Mouse (Mus musculus) liver, embryonic 13.5 days (tissue): ENCODE data around the gene Dhx36. TPM values are rescaled to one million over a fixed set of nuclear protein-coding genes. Genes with fewer than 3 reads are reported as not detected.

Source experiments
- ATAC-seq: fragments of 200-750 bp; cut with Nextera tagmentation; 2 replicates; pipeline ENCODE4 v1.8.0; 2017; ENCODE audit warnings: low read depth, mild to moderate bottlenecking, moderate number of reproducible peaks, moderate library complexity
- DNase-seq: peaks from one replicate; pipeline ENCODE4 v3.0.0; 2022
- H3K27ac ChIP-seq: fragments of 300-500 bp; sonication (generic); 2 replicates; pipeline ENCODE4 v1.5.1; 2015; ENCODE audit warnings: moderate library complexity, mild to moderate bottlenecking, inconsistent platforms
- H3K27me3 ChIP-seq: fragments of 300-500 bp; sonication (generic); 2 replicates; pipeline ENCODE4 v1.6.1; 2015; ENCODE audit warnings: mild to moderate bottlenecking, inconsistent platforms
- H3K36me3 ChIP-seq: fragments of 300-500 bp; sonication (generic); 2 replicates; pipeline ENCODE4 v1.6.1; 2015; ENCODE audit warnings: mild to moderate bottlenecking, inconsistent platforms
- H3K4me1 ChIP-seq: fragments of 300-500 bp; sonication (generic); replicated peaks from 2 replicates; pipeline ENCODE4 v1.6.1; 2015; ENCODE audit warnings: inconsistent platforms
- H3K4me2 ChIP-seq: fragments of 300-500 bp; sonication (generic); 2 replicates; pipeline ENCODE4 v1.6.1; 2015; ENCODE audit warnings: inconsistent platforms, mild to moderate bottlenecking, moderate library complexity
- H3K4me3 ChIP-seq: fragments of 300-500 bp; sonication (generic); replicated peaks from 2 replicates; pipeline ENCODE4 v1.5.1; 2015; ENCODE audit warnings: mild to moderate bottlenecking, inconsistent platforms
- H3K9ac ChIP-seq: fragments of 300-500 bp; sonication (generic); 2 replicates; pipeline ENCODE4 v1.6.1; 2015; ENCODE audit warnings: mild to moderate bottlenecking, inconsistent platforms
- H3K9me3 ChIP-seq: fragments of 300-500 bp; sonication (generic); replicated peaks from 2 replicates; pipeline ENCODE4 v1.6.1; 2016; ENCODE audit warnings: inconsistent platforms
- WGBS: fragments of 180-500 bp; shearing (Covaris S2); methylation state at CpG from one replicate; pipeline ENCODE4 v1.1.7; 2015; ENCODE audit not compliant: insufficient replicate concordance; 5-methylcytosine and 5-hydroxymethylcytosine counted together
- polyA plus RNA-seq: library from polyadenylated mRNA; unstranded; fragments of >200 nt; fragmentation: Nextera tagmentation; extraction: Ambion mirVana; gene quantifications from 2 replicates; pipeline ENCODE4 v1.2.1, GENCODE M21; 2015

Dhx36 gene
- 12.4 and 13.7 TPM in 2 replicates for polyA plus RNA-seq

GRCm38 (mm10) chr3:62506488-62507205, at the start of gene Dhx36:
TSS of gene Dhx36 (minus strand) at chr3:62507004.
- under 1% methylated on average over 66 of the region's 66 CpGs for WGBS
- Histone ChIP-seq H3K36me3 (no peaks in the 10 kb centered on the region), H3K9me3 (no peaks in the 10 kb centered on the region), H3K4me1 (peaks cover 19% of the 10 kb centered on the region), H3K27ac (peak within 1 kb of the TSS; percentile 80), H3K4me2 (peak within 1 kb of the TSS; percentile 72), H3K4me3 (peak within 1 kb of the TSS; percentile 92), H3K27me3 (no peaks in the 10 kb centered on the region), H3K9ac (peak within 1 kb of the TSS; percentile 88)
- DNase-seq: peak; percentile 87
- peak; percentile 90 for ATAC-seq

- Histone ChIP-seq H3K9ac (no peak overlapping the region), H3K4me1 (no peaks in the 10 kb centered on the region), H3K27ac (no peak overlapping the region), H3K4me2 (no peak overlapping the region), H3K36me3 (no peaks in the 10 kb centered on the region), H3K27me3 (no peaks in the 10 kb centered on the region), H3K4me3 (no peak overlapping the region), H3K9me3 (no peaks in the 10 kb centered on the region)
- DNase-seq (no peak), ATAC-seq (no peak)
- WGBS: 59% methylated on average over 5 of the region's 5 CpGs
These were observed 20.8 kb upstream of the Dhx36 start for GRCm38 (mm10) chr3:62527593-62527992.

- H3K9me3 ChIP-seq: no peaks in the 10 kb centered on the region
These were observed 20.4 kb upstream of the Dhx36 start for GRCm38 (mm10) chr3:62527160-62527559.

GRCm38 (mm10) chr3:62507206-62507647, 423 bp upstream of the Dhx36 start:
- Histone ChIP-seq H3K27ac (no peak overlapping the region), H3K9me3 (no peaks in the 10 kb centered on the region), H3K9ac (peak overlapping the region; percentile 88), H3K4me2 (peak overlapping the region; percentile 72), H3K4me1 (peaks cover 19% of the 10 kb centered on the region), H3K27me3 (no peaks in the 10 kb centered on the region), H3K4me3 (peak overlapping the region; percentile 92), H3K36me3 (no peaks in the 10 kb centered on the region)
- ATAC-seq: no peak; the same call in 1 of the 2 replicates
- WGBS: 39% methylated on average over 5 of the region's 5 CpGs
- no peak for DNase-seq

More at GRCm38 (mm10) chr3:62527160-62527559, 20.4 kb upstream of the Dhx36 start:
- Histone ChIP-seq H3K27me3 (no peaks in the 10 kb centered on the region), H3K36me3 (no peaks in the 10 kb centered on the region), H3K4me3 (no peak overlapping the region), H3K4me1 (no peaks in the 10 kb centered on the region), H3K27ac (no peak overlapping the region), H3K9ac (no peak overlapping the region), H3K4me2 (no peak overlapping the region)
- ATAC-seq: no peak
- 33% methylated on average over 4 of the region's 4 CpGs for WGBS
- DNase-seq: no peak

- DNase-seq (no peak), ATAC-seq (peak; percentile 56)
- no peak overlapping the region for H3K27ac ChIP-seq
- peak overlapping the region; percentile 72 for H3K4me2 ChIP-seq
- H3K9me3 ChIP-seq: no peaks in the 10 kb centered on the region
- H3K9ac ChIP-seq: peak overlapping the region; percentile 88; the same call in 1 of the 2 replicates
- H3K27me3 ChIP-seq: no peaks in the 10 kb centered on the region
- H3K4me3 ChIP-seq: peak overlapping the region; percentile 92
- 60% methylated on average over 5 of the region's 5 CpGs for WGBS
- peaks cover 7% of the 10 kb centered on the region for H3K36me3 ChIP-seq
- peaks cover 19% of the 10 kb centered on the region for H3K4me1 ChIP-seq
These were observed 1.5 kb downstream of the Dhx36 start for GRCm38 (mm10) chr3:62505166-62505900.

GRCm38 (mm10) chr3:62499327-62499726, 7.5 kb downstream of the Dhx36 start:
- H3K36me3 ChIP-seq: peaks cover 38% of the 10 kb centered on the region
- H3K4me3 ChIP-seq: no peak overlapping the region
- ATAC-seq (no peak), DNase-seq (no peak)
- H3K27me3 ChIP-seq: no peaks in the 10 kb centered on the region
- no peak overlapping the region for H3K4me2 ChIP-seq
- no peaks in the 10 kb centered on the region for H3K4me1 ChIP-seq
- H3K9me3 ChIP-seq: no peaks in the 10 kb centered on the region
- no peak overlapping the region for H3K9ac ChIP-seq
- WGBS: 78% methylated on average over 4 of the region's 4 CpGs
- no peak overlapping the region for H3K27ac ChIP-seq

GRCm38 (mm10) chr3:62492568-62492967, 14.2 kb downstream of the Dhx36 start:
- Histone ChIP-seq H3K9ac (no peak overlapping the region), H3K4me3 (no peak overlapping the region), H3K27me3 (no peaks in the 10 kb centered on the region), H3K27ac (no peak overlapping the region), H3K4me2 (no peak overlapping the region), H3K36me3 (peaks cover 55% of the 10 kb centered on the region), H3K4me1 (no peaks in the 10 kb centered on the region), H3K9me3 (no peaks in the 10 kb centered on the region)
- whole genome bisulfite sequencing: 58% methylated on average over 6 of the region's 6 CpGs
- no peak for ATAC-seq
- DNase-seq: no peak

GRCm38 (mm10) chr3:62484340-62484739, 22.5 kb downstream of the Dhx36 start:
- H3K4me3 ChIP-seq: no peak overlapping the region
- ATAC-seq (no peak), DNase-seq (no peak)
- no peaks in the 10 kb centered on the region for H3K9me3 ChIP-seq
- 73% methylated on average over 2 of the region's 2 CpGs for WGBS
- no peak overlapping the region for H3K4me2 ChIP-seq
- no peaks in the 10 kb centered on the region for H3K27me3 ChIP-seq
- peaks cover 39% of the 10 kb centered on the region for H3K36me3 ChIP-seq
- no peak overlapping the region for H3K27ac ChIP-seq
- H3K4me1 ChIP-seq: no peaks in the 10 kb centered on the region
- no peak overlapping the region for H3K9ac ChIP-seq

GRCm38 (mm10) chr3:62470179-62470578, 36.6 kb downstream of the Dhx36 start:
- Histone ChIP-seq H3K4me1 (no peaks in the 10 kb centered on the region), H3K9me3 (no peaks in the 10 kb centered on the region), H3K36me3 (peaks cover 71% of the 10 kb centered on the region), H3K4me2 (no peak overlapping the region), H3K27me3 (no peaks in the 10 kb centered on the region), H3K9ac (no peak overlapping the region), H3K4me3 (no peak overlapping the region), H3K27ac (no peak overlapping the region)
- DNase-seq (no peak), ATAC-seq (no peak)
- 76% methylated on average over 1 of the region's 1 CpGs for WGBS

- Histone ChIP-seq H3K4me1 (peaks cover 7% of the 10 kb centered on the region), H3K4me3 (no peak overlapping the region), H3K27ac (no peak overlapping the region), H3K9ac (no peak overlapping the region), H3K36me3 (peaks cover 62% of the 10 kb centered on the region), H3K4me2 (no peak overlapping the region), H3K27me3 (no peaks in the 10 kb centered on the region), H3K9me3 (no peaks in the 10 kb centered on the region)
- WGBS: 38% methylated on average over 3 of the region's 3 CpGs
- peak; percentile 26; the same call in 1 of the 2 replicates for ATAC-seq
- DNase-seq: no peak
These were observed 42.5 kb downstream of the Dhx36 start for GRCm38 (mm10) chr3:62464276-62464675.

GRCm38 (mm10) chr3:62459483-62459882, 47.3 kb downstream of the Dhx36 start:
- 84% methylated on average over 6 of the region's 6 CpGs for WGBS
- Histone ChIP-seq H3K4me3 (no peak overlapping the region), H3K4me2 (no peak overlapping the region), H3K9ac (no peak overlapping the region), H3K9me3 (no peaks in the 10 kb centered on the region), H3K27me3 (no peaks in the 10 kb centered on the region), H3K27ac (no peak overlapping the region), H3K4me1 (peaks cover 6% of the 10 kb centered on the region), H3K36me3 (peaks cover 32% of the 10 kb centered on the region)
- no peak for ATAC-seq
- DNase-seq: no peak
